Mouse (Mus musculus) large intestine, adult 2 months (tissue): ENCODE data around the gene Armc7. TPM values are rescaled to one million over a fixed set of nuclear protein-coding genes. Genes with fewer than 3 reads are reported as not detected.
"Not testable (repeated sequence)": the region's sequence is repeated elsewhere in the genome, so short reads cannot be mapped to it uniquely, and the experiment has no call there.

Source experiments
- DNase-seq: peaks from one replicate; pipeline ENCODE4 v3.0.0-alpha.2; 2012; ENCODE audit warnings: low read depth, low spot score
- WGBS: fragments of 180-500 bp; shearing (Covaris S2); methylation state at CpG from one replicate; pipeline ENCODE4 v1.1.7; 2018; 5-methylcytosine and 5-hydroxymethylcytosine counted together
- polyA plus RNA-seq: library from polyadenylated mRNA; depleted of rRNA; stranded (reverse); fragments of >200 nt; gene quantifications from 2 replicates; pipeline ENCODE4 v1.2.3, GENCODE M21; 2012

The Armc7 gene
- polyA plus RNA-seq, 1 experiment = 8.0 TPM

GRCm38 (mm10) chr11:115453306-115453705 lies 22.2 kb upstream of the Armc7 start:
- 58% methylated on average over 4 of the region's 4 CpGs for WGBS

GRCm38 (mm10) chr11:115454822-115455221 lies 20.6 kb upstream of the Armc7 start:
- WGBS = 93% methylated on average over 6 of the region's 6 CpGs
- not testable (repeated sequence) for DNase-seq

More at GRCm38 (mm10) chr11:115453306-115453705, 22.2 kb upstream of the Armc7 start:
- DNase-seq = no peak

- 88% methylated on average over 15 of the region's 15 CpGs for WGBS
- no peak for DNase-seq
Observed at GRCm38 (mm10) chr11:115455619-115456018, 19.8 kb upstream of the Armc7 start.

- WGBS = 49% methylated on average over 5 of the region's 5 CpGs
- peak; percentile 82 for DNase-seq
Observed at GRCm38 (mm10) chr11:115456182-115456581, 19.3 kb upstream of the Armc7 start.

GRCm38 (mm10) chr11:115457405-115457804 lies 18.1 kb upstream of the Armc7 start:
- DNase-seq = no peak
- 38% methylated on average over 6 of the region's 6 CpGs for WGBS

- 58% methylated on average over 8 of the region's 8 CpGs for WGBS
- DNase-seq = no peak
Observed at GRCm38 (mm10) chr11:115460976-115461375, 14.5 kb upstream of the Armc7 start.

- 27% methylated on average over 5 of the region's 5 CpGs for WGBS
- DNase-seq = no peak
Observed at GRCm38 (mm10) chr11:115461846-115462242, 13.6 kb upstream of the Armc7 start.

GRCm38 (mm10) chr11:115462243-115462891 lies 13.1 kb upstream of the Armc7 start, which contains the start of gene Slc16a5:
Gene Slc16a5, plus strand, starts transcription at chr11:115462474.
- no peak for DNase-seq
- WGBS = 29% methylated on average over 16 of the region's 16 CpGs

- WGBS = 22% methylated on average over 11 of the region's 11 CpGs
- DNase-seq = peak; percentile 87
Observed at GRCm38 (mm10) chr11:115463397-115463796, 12.1 kb upstream of the Armc7 start.

GRCm38 (mm10) chr11:115464851-115465250 lies 10.6 kb upstream of the Armc7 start:
- DNase-seq = no peak
- 87% methylated on average over 8 of the region's 8 CpGs for WGBS

GRCm38 (mm10) chr11:115467217-115467618 lies 8.2 kb upstream of the Armc7 start:
- WGBS = 83% methylated on average over 4 of the region's 4 CpGs
- no peak for DNase-seq

GRCm38 (mm10) chr11:115472183-115472582 lies 3.3 kb upstream of the Armc7 start:
- DNase-seq = no peak
- 80% methylated on average over 7 of the region's 7 CpGs for WGBS

GRCm38 (mm10) chr11:115473626-115474275 lies 1.7 kb upstream of the Armc7 start:
- 10% methylated on average over 15 of the region's 15 CpGs for WGBS
- DNase-seq = peak; percentile 96

GRCm38 (mm10) chr11:115475758-115476237 lies 331 bp downstream of the Armc7 start:
- DNase-seq = no peak
- WGBS = 1% methylated on average over 28 of the region's 28 CpGs

GRCm38 (mm10) chr11:115476630-115477029 lies 1.2 kb downstream of the Armc7 start:
- WGBS = 46% methylated on average over 4 of the region's 4 CpGs
- DNase-seq = not testable (repeated sequence)

GRCm38 (mm10) chr11:115477388-115477787 lies 1.9 kb downstream of the Armc7 start:
- DNase-seq = not testable (repeated sequence)

GRCm38 (mm10) chr11:115478296-115478938 lies 3.0 kb downstream of the Armc7 start:
- DNase-seq = no peak
- 87% methylated on average over 9 of the region's 9 CpGs for WGBS

More at GRCm38 (mm10) chr11:115477388-115477787, 1.9 kb downstream of the Armc7 start:
- WGBS = 78% methylated on average over 7 of the region's 7 CpGs

- 74% methylated on average over 6 of the region's 6 CpGs for WGBS
Observed at GRCm38 (mm10) chr11:115481553-115482259, 6.2 kb downstream of the Armc7 start.

GRCm38 (mm10) chr11:115483278-115483677 lies 7.8 kb downstream of the Armc7 start:
- WGBS = 79% methylated on average over 11 of the region's 11 CpGs

More at GRCm38 (mm10) chr11:115481553-115482259, 6.2 kb downstream of the Armc7 start:
- no peak for DNase-seq

GRCm38 (mm10) chr11:115483726-115484125 lies 8.3 kb downstream of the Armc7 start:
- 21% methylated on average over 6 of the region's 6 CpGs for WGBS
- no peak for DNase-seq

More at GRCm38 (mm10) chr11:115483278-115483677, 7.8 kb downstream of the Armc7 start:
- DNase-seq = no peak
